Mouse (Mus musculus): ENCODE data around the gene Zyg11a. TPM values are rescaled to one million over a fixed set of nuclear protein-coding genes. Genes with fewer than 3 reads are reported as not detected.
A peak's percentile ranks its signal among the peaks of the same experiment; 100 is the strongest.

Gene Zyg11a
- polyA plus RNA-seq (2016; fragmentation: Nextera tagmentation; extraction: Ambion mirVana): not detected in 2 replicates

DNA sequence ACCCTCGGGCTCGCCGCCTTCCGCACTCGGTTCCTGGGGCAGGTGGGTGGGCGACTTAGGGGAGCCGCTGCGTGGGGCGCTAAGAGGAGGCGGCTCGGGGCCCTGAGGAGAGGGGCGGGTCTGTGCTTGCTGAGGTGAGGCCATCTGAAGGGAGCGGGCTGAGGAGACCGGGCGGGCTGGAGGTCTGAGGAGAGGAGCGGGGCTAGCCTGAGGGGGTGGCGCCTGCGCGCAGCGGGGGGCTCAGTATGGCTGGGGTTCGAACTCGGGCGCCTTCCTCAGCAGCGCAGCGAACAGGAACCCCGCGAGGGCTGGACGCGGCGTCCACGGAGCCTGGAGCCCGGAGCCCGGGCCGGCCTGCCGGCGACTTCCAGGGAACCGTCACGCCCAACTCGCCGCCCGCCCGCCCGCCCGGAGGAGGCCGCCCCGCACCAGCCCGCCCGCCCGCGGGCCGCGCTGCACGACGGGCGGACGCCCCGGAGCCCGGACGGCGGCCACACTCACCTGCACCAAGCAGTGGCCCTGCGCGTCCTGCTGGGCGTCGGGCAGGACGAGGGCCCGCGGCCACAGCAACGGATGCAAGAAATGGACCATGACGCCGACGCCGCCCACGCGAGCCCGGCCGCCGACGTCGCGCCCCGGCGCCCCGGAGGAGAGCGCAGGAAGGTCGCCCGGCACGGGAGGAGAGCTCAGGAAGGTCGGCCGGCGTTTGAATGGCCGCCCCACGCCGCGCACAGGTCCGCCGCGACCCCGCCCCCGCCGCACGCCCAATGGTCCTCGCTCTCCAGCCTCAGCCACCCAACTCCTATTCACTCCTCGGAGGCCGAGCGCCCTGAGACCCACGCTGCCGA, at the start of gene Zyg11a:
Gene Zyg11a (minus strand): TSS at position 717 of the 848 bp plus-strand sequence.
- WGBS: 2% methylated on average over 83 of the region's 107 CpGs
- H3K4me1 ChIP-seq: peaks cover 16% of the 10 kb centered on the region
- H3K9me3 ChIP-seq: no peaks in the 10 kb centered on the region
- H3K27me3 ChIP-seq (ENCODE audit: insufficient read depth, poor library complexity, severe bottlenecking): peaks cover 50% of the 10 kb centered on the region
- H3K27ac ChIP-seq: peak within 1 kb of the TSS; percentile 42; the same call in 1 of the 2 replicates
- no peaks in the 10 kb centered on the region for H3K36me3 ChIP-seq
- peak within 1 kb of the TSS; percentile 66 for H3K4me3 ChIP-seq
- peak; percentile 76 for DNase-seq (ENCODE audit: low spot score)

DNA sequence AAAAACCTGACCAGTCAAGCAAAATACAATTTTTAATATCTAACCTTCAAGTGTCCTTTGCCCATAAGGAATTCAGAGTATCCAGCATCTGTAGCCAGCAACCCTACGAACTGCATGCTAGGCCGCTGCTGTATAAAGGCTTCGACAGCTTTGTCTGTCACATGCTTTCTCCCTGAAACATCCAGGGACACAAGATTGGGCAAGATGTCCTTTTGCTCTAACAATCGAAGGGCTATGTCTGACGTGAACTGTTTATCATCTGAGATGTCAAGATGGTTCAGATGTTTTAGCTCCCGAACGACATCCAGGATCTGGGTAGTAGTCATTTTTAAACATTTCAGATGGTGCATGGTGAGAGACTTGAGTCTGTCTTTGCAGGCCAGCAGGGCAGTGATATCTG, 47.9 kb upstream of the Zyg11a start:
- 79% methylated on average over 7 of the region's 7 CpGs for WGBS

DNA sequence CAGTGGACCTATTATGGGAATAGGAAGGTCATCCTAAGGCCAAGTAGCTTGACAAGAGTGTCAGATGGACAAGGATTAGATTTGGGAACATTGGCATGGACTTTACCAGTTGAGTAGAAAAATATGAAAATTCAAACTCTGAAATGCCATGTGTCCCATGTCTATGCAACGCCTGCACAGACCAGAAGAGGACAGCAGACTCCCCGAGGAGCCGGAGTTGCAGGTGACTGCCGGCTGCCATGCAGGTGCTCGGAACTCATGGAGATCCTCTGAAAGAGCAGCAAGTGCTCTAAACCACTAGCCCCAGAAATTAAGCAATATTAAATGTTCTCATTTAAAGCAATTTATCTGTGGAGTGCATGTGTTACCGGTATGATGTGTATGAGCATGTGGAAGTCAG, 35.5 kb upstream of the Zyg11a start:
- Histone ChIP-seq H3K9me3 (no peaks in the 10 kb centered on the region), H3K27me3 (ENCODE audit: insufficient read depth, poor library complexity, severe bottlenecking) (no peaks in the 10 kb centered on the region), H3K36me3 (peaks cover 91% of the 10 kb centered on the region), H3K4me1 (no peaks in the 10 kb centered on the region), H3K4me3 (no peak overlapping the region), H3K27ac (no peak overlapping the region)
- no peak for DNase-seq (ENCODE audit: low spot score)
- 90% methylated on average over 6 of the region's 6 CpGs for WGBS

More for the DNA sequence above, 47.9 kb upstream of the Zyg11a start:
- no peaks in the 10 kb centered on the region for H3K9me3 ChIP-seq
- H3K4me3 ChIP-seq: no peak overlapping the region
- H3K4me1 ChIP-seq: no peaks in the 10 kb centered on the region
- H3K27ac ChIP-seq: no peak overlapping the region
- H3K36me3 ChIP-seq: peaks cover 44% of the 10 kb centered on the region
- H3K27me3 ChIP-seq (ENCODE audit: insufficient read depth, poor library complexity, severe bottlenecking): no peaks in the 10 kb centered on the region
- no peak for DNase-seq (ENCODE audit: low spot score)

DNA sequence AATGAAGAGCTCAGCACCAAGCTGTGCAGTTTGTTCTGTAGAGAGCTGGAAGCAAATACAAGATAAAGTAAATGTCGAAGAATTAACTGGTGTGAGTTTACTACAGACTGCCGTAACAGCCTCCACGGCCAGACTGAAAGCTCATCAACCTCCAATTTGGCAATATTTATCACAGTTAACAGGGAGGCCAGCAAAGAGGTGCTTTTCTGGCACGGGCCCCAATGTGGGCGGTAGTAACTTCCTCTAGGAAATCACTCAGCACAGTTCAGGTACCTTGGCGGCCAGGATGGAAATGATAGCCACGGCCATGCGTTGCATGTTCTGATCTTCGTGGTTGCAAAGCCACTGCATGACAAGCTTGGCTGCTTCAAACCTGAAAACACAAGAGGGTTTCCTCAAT, 32.7 kb upstream of the Zyg11a start:
- 93% methylated on average over 9 of the region's 9 CpGs for WGBS
- H3K4me1 ChIP-seq: no peaks in the 10 kb centered on the region
- H3K9me3 ChIP-seq: no peaks in the 10 kb centered on the region
- H3K4me3 ChIP-seq: no peak overlapping the region
- no peak for DNase-seq (ENCODE audit: low spot score)
- no peak overlapping the region for H3K27ac ChIP-seq
- no peaks in the 10 kb centered on the region for H3K27me3 ChIP-seq (ENCODE audit: insufficient read depth, poor library complexity, severe bottlenecking)
- peaks cover 70% of the 10 kb centered on the region for H3K36me3 ChIP-seq

DNA sequence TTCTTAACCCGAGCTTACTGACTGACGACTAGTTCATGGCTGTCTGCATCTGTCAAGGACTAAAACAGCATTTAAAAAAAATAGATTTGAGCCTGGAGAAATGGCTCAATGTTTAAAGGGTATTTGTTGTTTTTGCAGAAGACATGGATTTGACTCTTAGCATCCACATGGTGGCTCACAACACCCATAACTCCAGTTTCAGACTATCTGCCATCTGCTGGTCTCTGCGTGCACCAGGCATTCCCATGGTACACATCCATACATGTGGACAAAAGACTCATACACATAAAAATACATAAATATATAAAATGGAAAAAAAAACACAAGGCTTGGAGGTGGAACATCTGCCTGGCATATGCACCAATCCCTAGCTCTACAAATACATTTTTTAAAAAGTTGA, 31.5 kb upstream of the Zyg11a start:
- Histone ChIP-seq H3K36me3 (peaks cover 68% of the 10 kb centered on the region), H3K27me3 (ENCODE audit: insufficient read depth, poor library complexity, severe bottlenecking) (no peaks in the 10 kb centered on the region), H3K27ac (no peak overlapping the region), H3K9me3 (no peaks in the 10 kb centered on the region), H3K4me3 (no peak overlapping the region), H3K4me1 (no peaks in the 10 kb centered on the region)
- no peak for DNase-seq (ENCODE audit: low spot score)
- 86% methylated on average over 3 of the region's 3 CpGs for WGBS

DNA sequence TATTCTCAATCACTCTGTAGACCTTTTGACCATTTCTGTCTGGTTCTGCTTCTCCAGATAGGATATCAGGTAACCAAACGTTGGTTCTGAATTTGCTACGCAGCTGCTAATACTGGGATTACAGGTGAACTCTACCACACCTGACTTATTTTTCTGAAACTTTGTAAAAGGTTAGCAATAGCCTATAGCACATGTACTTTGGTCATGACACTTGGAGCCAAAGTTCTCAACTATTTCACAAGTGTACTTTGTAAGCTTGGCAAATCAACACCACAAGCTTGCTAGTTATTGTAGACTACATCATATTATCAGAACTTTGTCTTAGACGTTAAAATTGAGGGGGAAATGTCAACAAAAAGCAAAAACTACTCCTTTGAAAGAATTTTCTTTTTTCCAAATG, 15.8 kb upstream of the Zyg11a start:
- no peaks in the 10 kb centered on the region for H3K9me3 ChIP-seq
- H3K36me3 ChIP-seq: peaks cover 54% of the 10 kb centered on the region
- no peak for DNase-seq (ENCODE audit: low spot score)
- H3K27me3 ChIP-seq (ENCODE audit: insufficient read depth, poor library complexity, severe bottlenecking): no peaks in the 10 kb centered on the region
- WGBS: 81% methylated on average over 3 of the region's 3 CpGs
- no peaks in the 10 kb centered on the region for H3K4me1 ChIP-seq
- H3K27ac ChIP-seq: no peak overlapping the region
- H3K4me3 ChIP-seq: no peak overlapping the region

DNA sequence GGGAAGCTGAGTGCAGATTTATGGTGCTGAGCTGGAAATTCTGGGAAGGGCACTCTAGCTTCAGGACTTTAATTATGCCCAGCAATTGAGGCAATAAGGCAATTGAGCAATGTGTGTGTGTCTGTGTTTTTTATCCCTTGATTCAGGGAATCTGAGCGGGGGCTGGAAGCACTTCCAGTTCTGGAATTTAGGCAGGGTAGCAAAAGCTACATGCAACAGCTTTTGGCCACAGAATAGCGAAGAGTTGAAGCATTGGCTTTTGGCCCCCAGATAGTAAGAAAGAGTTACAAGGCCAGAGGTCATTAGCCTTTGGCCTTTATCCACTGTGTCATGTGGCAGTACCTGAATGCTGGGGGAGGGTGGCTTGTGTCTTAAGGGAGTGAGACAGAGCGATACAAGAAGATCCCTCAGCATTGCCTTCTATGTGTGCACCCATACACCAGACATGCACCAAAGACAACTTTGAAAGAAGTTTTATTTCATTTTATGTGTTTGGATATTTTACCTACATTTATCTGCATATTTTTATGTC, 7.6 kb upstream of the Zyg11a start:
- no peaks in the 10 kb centered on the region for H3K36me3 ChIP-seq
- WGBS: 72% methylated on average over 3 of the region's 3 CpGs

DNA sequence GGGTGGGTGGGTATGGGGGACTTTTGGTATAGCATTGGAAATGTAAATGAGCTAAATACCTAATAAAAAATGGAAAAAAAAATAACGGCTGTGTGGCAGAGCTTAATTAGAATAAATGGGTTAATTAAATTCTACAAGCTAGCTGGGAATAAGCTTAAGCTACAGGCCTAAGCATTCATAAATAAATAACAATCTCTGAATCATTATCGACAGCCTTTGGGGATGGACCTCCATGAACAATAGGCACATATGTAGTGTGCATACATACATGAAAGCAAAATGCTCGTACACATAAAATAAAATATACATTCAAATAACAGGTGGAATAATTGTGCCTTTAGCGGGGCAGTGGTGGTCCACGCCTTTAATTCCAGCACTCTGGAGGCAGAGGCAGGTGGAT, 4.7 kb upstream of the Zyg11a start:
- DNase-seq (ENCODE audit: low spot score): no peak
- Histone ChIP-seq H3K27me3 (ENCODE audit: insufficient read depth, poor library complexity, severe bottlenecking) (peaks cover 29% of the 10 kb centered on the region), H3K4me1 (peaks cover 12% of the 10 kb centered on the region), H3K4me3 (no peak overlapping the region), H3K9me3 (no peaks in the 10 kb centered on the region), H3K36me3 (no peaks in the 10 kb centered on the region), H3K27ac (no peak overlapping the region)
- 83% methylated on average over 5 of the region's 5 CpGs for WGBS

More for the DNA sequence above, 7.6 kb upstream of the Zyg11a start:
- no peak overlapping the region for H3K27ac ChIP-seq
- no peaks in the 10 kb centered on the region for H3K4me1 ChIP-seq
- no peak for DNase-seq (ENCODE audit: low spot score)
- H3K27me3 ChIP-seq (ENCODE audit: insufficient read depth, poor library complexity, severe bottlenecking): peaks cover 1% of the 10 kb centered on the region; the same call in 1 of the 2 replicates
- H3K4me3 ChIP-seq: no peak overlapping the region
- H3K9me3 ChIP-seq: no peaks in the 10 kb centered on the region

DNA sequence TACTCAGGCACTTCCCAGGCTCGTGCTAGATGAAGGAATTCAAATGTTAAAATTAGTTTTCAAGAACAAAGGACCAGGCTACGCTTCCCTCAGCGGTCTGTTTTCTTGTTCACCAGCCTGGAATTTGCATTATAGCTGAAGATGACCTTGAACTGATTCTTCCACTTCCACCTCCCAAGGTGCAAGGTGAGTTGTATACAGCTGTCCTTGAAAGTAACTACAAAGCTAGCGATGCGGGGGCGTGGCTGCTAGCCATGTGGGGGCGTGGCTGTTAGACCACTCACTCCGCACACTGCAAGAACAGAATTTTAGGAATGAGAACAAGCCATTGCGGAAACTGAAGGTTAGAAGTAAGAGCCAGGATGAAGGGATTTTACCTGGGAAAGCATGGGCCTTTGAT, 1.2 kb upstream of the Zyg11a start:
- Histone ChIP-seq H3K27ac (no peak overlapping the region), H3K4me3 (peak overlapping the region; percentile 35), H3K4me1 (peaks cover 16% of the 10 kb centered on the region), H3K36me3 (no peaks in the 10 kb centered on the region), H3K27me3 (ENCODE audit: insufficient read depth, poor library complexity, severe bottlenecking) (peaks cover 50% of the 10 kb centered on the region), H3K9me3 (no peaks in the 10 kb centered on the region)
- DNase-seq (ENCODE audit: low spot score): no peak
- 5% methylated on average over 9 of the region's 9 CpGs for WGBS

DNA sequence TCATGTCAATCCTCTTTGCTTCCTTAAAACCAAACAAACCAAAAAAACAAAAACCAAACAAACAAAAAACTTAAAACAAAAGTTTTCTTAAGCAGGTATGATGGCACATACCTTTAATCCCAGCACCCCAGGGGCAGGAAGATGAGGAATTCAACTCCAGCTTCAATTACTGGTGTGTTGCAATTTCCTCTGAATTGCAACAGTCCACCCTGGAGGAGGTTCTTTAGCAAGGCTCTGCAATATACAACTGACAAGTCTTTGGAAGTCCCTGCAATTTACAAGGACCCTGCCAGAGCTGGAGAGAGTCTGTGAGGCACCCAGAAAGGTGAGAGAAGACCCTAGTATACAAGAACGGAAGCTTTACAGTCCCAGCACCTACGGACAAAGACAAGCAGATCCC, 4.8 kb downstream of the Zyg11a start:
- 79% methylated on average over 2 of the region's 2 CpGs for WGBS
- Histone ChIP-seq H3K4me1 (peaks cover 10% of the 10 kb centered on the region), H3K4me3 (no peak overlapping the region)

DNA sequence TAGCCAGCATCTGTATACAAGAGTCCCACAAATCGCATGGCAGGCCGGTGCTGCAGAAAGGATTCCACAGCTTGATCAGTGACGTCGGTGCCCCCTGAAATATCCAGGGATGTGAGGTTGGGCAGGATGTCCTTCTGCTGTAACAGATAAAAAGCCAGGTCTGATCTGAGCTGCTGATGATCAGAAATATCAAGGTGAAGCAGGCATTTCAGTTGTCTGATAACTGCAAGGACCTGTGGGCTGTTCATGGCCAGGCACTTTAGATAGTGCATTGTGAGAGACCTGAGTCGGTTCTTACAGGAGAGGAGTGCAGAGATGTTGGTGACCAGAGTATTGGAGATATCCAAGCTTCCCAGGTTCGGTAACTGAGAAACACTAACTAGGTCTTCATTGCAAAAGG, 13.2 kb downstream of the Zyg11a start:
- Histone ChIP-seq H3K27me3 (ENCODE audit: insufficient read depth, poor library complexity, severe bottlenecking) (no peaks in the 10 kb centered on the region), H3K36me3 (no peaks in the 10 kb centered on the region), H3K27ac (no peak overlapping the region), H3K9me3 (no peaks in the 10 kb centered on the region), H3K4me1 (no peaks in the 10 kb centered on the region), H3K4me3 (no peak overlapping the region)
- no peak for DNase-seq (ENCODE audit: low spot score)
- 80% methylated on average over 6 of the region's 6 CpGs for WGBS

More for the DNA sequence above, 4.8 kb downstream of the Zyg11a start:
- Histone ChIP-seq H3K36me3 (no peaks in the 10 kb centered on the region), H3K27ac (no peak overlapping the region), H3K9me3 (no peaks in the 10 kb centered on the region), H3K27me3 (ENCODE audit: insufficient read depth, poor library complexity, severe bottlenecking) (peaks cover 26% of the 10 kb centered on the region)
- DNase-seq (ENCODE audit: low spot score): no peak

DNA sequence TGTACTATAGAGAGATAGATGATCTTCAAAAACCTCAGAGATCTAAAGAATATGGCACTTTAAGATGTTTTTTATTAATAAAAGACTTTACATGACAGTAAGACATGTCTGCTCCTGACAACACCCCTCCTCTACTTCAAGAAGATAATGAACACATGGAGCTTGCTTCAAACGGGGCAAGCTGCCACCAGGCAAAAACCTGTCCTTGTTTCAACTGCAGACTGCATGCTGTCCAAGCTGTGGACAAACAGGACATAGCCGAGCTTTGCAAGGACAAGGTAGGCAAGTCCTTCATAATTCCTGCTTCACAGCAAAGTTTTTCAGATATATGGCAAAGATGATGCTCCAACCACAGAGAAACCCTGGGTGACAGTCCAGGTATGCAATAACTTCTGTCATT, 18.6 kb downstream of the Zyg11a start:
- no peaks in the 10 kb centered on the region for H3K27me3 ChIP-seq (ENCODE audit: insufficient read depth, poor library complexity, severe bottlenecking)
- H3K36me3 ChIP-seq: no peaks in the 10 kb centered on the region
- H3K9me3 ChIP-seq: no peaks in the 10 kb centered on the region
- H3K27ac ChIP-seq: no peak overlapping the region
- 60% methylated on average over 2 of the region's 2 CpGs for WGBS
- 0 out of 2 replicates have a peak, but pooled peaks cover 4% of the 10 kb centered on the region for H3K4me1 ChIP-seq
- H3K4me3 ChIP-seq: no peak overlapping the region
- DNase-seq (ENCODE audit: low spot score): no peak

DNA sequence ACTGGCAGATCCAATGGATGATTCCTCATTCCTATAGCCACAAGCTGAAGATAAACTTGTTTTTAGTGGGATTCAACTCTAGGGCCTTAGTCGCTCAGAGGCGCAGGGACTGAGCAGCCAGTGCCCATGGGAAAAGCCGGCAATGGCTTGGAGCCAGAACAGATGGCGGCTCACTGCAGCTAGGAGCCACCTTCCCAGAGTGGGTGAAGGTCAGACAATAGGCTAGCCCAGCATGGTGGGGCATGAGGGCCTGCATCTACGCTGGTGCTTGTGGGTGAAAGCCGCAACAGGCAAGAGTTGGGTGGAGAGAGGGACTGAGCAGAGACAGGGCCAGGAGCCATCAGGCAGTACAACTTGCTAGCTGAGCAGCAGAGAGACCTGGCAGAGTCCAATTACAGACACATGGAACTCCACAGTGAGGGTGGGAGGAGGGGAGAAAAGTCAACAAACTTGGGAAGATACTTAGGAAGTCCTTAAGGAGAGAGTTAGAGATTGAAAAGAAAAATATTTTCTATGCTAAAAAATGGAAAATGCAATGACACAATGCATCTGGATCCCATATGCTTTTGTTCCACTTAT, 21.5 kb downstream of the Zyg11a start:
- H3K36me3 ChIP-seq: no peaks in the 10 kb centered on the region
- DNase-seq (ENCODE audit: low spot score): no peak
- H3K4me1 ChIP-seq: 0 out of 2 replicates have a peak, but pooled peaks cover 4% of the 10 kb centered on the region
- 0 out of 2 replicates have a peak overlapping the region, but pooled peaks have one; percentile 12 for H3K27ac ChIP-seq
- no peaks in the 10 kb centered on the region for H3K27me3 ChIP-seq (ENCODE audit: insufficient read depth, poor library complexity, severe bottlenecking)
- H3K4me3 ChIP-seq: no peak overlapping the region
- H3K9me3 ChIP-seq: no peaks in the 10 kb centered on the region
- WGBS: 63% methylated on average over 6 of the region's 6 CpGs

Data from heart, embryonic 10.5 days (tissue).